Mouse (Mus musculus): ENCODE results near the gene Actl11. TPM values are rescaled to one million over a fixed set of nuclear protein-coding genes. Genes with fewer than 3 reads are reported as not detected.

Gene Actl11
- polyA plus RNA-seq, 1 experiment from 2014 or later = not detected

- 63% methylated on average over 11 of the region's 11 CpGs for WGBS (ENCODE audit: insufficient replicate concordance)
- Histone ChIP-seq H3K9me3 (replicated peaks; ENCODE audit: control insufficient read depth, low read length) (no peaks in the 10 kb centered on the region), H3K4me3 (ENCODE audit: low read depth, low read length) (no peak overlapping the region), H3K36me3 (ENCODE audit: control insufficient read depth, insufficient read depth) (no peaks in the 10 kb centered on the region), H3K27ac (ENCODE audit: low read length) (no peak overlapping the region), H3K9ac (ENCODE audit: low read depth, low read length) (no peak overlapping the region), H3K27me3 (ENCODE audit: control insufficient read depth, insufficient read depth, low read depth, low read length) (peaks cover 39% of the 10 kb centered on the region), H3K4me2 (ENCODE audit: low read depth, low read length) (no peak overlapping the region), H3K4me1 (ENCODE audit: control insufficient read depth, low read depth, low read length) (peaks cover 5% of the 10 kb centered on the region)
- no peak for ATAC-seq (ENCODE audit: low read depth)
These were observed 5.9 kb downstream of the Actl11 start for GRCm38 (mm10) chr9:107934146-107934545.

DNA sequence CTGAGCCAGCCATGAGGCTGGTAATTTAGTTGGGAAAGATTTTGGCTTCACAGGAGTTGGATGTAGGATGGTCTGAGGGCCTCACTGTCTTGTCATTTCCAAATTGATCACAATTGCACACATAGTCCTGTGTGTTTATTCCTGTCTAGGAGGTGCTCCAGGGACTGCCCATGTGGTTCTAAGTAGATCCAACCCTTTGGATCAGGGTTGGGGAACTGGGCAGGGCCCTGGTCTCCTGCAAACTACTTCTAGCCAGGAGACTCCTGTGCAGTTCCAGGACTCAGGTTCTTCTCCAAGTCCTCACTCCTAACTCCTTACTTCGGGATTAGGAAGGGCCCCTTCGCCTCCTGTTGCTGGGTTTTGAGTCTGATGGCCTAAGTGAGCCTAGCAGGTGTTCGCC lies 7.1 kb downstream of the Actl11 start, which contains the start of gene Camkv:
Gene Camkv, plus strand, starts transcription at position 301 of the 400 bp plus-strand sequence.
- Histone ChIP-seq H3K4me2 (ENCODE audit: low read depth, low read length) (peak within 1 kb of the TSS; percentile 51), H3K4me1 (ENCODE audit: control insufficient read depth, low read depth, low read length) (peaks cover 5% of the 10 kb centered on the region), H3K27me3 (ENCODE audit: control insufficient read depth, insufficient read depth, low read depth, low read length) (peaks cover 44% of the 10 kb centered on the region), H3K36me3 (ENCODE audit: control insufficient read depth, insufficient read depth) (no peaks in the 10 kb centered on the region), H3K9ac (ENCODE audit: low read depth, low read length) (no peak within 1 kb of the TSS), H3K27ac (ENCODE audit: low read length) (no peak within 1 kb of the TSS), H3K4me3 (ENCODE audit: low read depth, low read length) (peak within 1 kb of the TSS; percentile 34), H3K9me3 (replicated peaks; ENCODE audit: control insufficient read depth, low read length) (no peaks in the 10 kb centered on the region)
- ATAC-seq (ENCODE audit: low read depth) = no peak
- WGBS (ENCODE audit: insufficient replicate concordance) = 29% methylated on average over 3 of the region's 3 CpGs

GRCm38 (mm10) chr9:107935790-107936214 lies 7.5 kb downstream of the Actl11 start:
- H3K4me3 ChIP-seq (ENCODE audit: low read depth, low read length) = peak overlapping the region; percentile 34
- no peak for ATAC-seq (ENCODE audit: low read depth)
- H3K36me3 ChIP-seq (ENCODE audit: control insufficient read depth, insufficient read depth) = no peaks in the 10 kb centered on the region
- WGBS (ENCODE audit: insufficient replicate concordance) = under 1% methylated on average over 41 of the region's 41 CpGs
- no peak overlapping the region for H3K9ac ChIP-seq (ENCODE audit: low read depth, low read length)
- no peak overlapping the region for H3K27ac ChIP-seq (ENCODE audit: low read length)
- H3K9me3 ChIP-seq (replicated peaks; ENCODE audit: control insufficient read depth, low read length) = no peaks in the 10 kb centered on the region
- peak overlapping the region; percentile 51 for H3K4me2 ChIP-seq (ENCODE audit: low read depth, low read length)
- peaks cover 47% of the 10 kb centered on the region for H3K27me3 ChIP-seq (ENCODE audit: control insufficient read depth, insufficient read depth, low read depth, low read length)
- H3K4me1 ChIP-seq (ENCODE audit: control insufficient read depth, low read depth, low read length) = peaks cover 5% of the 10 kb centered on the region

DNA sequence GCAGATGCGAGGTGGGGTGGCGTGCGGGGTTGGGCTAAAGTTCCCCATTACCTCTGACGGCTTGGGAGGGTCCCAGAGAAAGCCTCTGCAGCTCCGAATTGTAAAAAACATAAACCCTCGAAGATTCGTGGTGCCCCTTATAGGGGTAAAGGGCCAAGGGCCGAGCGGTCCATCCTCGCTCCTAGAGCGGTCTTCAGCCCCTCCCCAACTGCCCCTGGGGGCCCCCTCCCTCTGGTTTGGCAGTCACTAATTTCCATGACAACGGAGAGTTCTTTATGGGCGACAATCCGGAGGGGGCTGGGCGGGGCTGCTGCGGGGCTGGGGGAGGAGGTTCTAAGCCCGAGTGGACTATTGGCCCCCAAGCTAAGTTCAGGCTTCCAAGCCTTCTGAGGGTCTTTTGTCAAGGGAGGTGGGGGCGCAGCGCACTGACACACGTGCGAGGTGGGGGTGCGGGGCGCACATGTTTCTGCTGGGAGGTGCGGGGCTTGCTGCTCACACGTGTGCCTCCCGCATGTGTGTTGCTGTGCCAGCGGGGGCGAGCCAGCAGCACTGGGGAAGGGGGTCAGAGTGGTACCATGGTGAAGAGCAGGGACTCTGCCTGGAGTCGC lies 8.1 kb downstream of the Actl11 start:
- Histone ChIP-seq H3K4me2 (ENCODE audit: low read depth, low read length) (peak overlapping the region; percentile 51), H3K4me3 (ENCODE audit: low read depth, low read length) (peak overlapping the region; percentile 34), H3K36me3 (ENCODE audit: control insufficient read depth, insufficient read depth) (no peaks in the 10 kb centered on the region), H3K27me3 (ENCODE audit: control insufficient read depth, insufficient read depth, low read depth, low read length) (peaks cover 47% of the 10 kb centered on the region), H3K27ac (ENCODE audit: low read length) (no peak overlapping the region), H3K9ac (ENCODE audit: low read depth, low read length) (no peak overlapping the region), H3K4me1 (ENCODE audit: control insufficient read depth, low read depth, low read length) (peaks cover 5% of the 10 kb centered on the region), H3K9me3 (replicated peaks; ENCODE audit: control insufficient read depth, low read length) (no peaks in the 10 kb centered on the region)
- WGBS (ENCODE audit: insufficient replicate concordance) = 5% methylated on average over 29 of the region's 29 CpGs
- no peak for ATAC-seq (ENCODE audit: low read depth)

DNA sequence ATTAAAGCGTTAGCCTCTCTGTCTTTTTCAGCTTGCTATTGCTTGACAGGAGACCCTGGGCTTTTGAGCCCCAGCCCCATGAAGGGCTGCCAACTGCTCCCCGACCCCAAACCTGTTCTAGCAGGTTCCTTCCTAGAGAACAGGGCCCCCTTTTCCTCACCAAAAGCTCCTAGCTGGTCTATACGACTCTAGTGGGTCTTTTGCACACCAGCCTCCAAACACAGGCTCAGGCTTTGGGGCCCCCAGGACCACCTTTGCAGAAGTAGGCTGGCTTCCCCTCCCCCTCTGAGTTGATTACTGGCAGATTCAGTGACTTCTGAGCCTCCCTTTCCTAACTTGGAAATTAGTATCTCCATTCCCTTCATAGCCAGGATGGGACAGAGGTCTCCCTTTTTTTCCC lies 8.6 kb downstream of the Actl11 start:
- ATAC-seq (ENCODE audit: low read depth) = no peak
- 26% methylated on average over 3 of the region's 3 CpGs for WGBS (ENCODE audit: insufficient replicate concordance)
- no peak overlapping the region for H3K4me2 ChIP-seq (ENCODE audit: low read depth, low read length)

DNA sequence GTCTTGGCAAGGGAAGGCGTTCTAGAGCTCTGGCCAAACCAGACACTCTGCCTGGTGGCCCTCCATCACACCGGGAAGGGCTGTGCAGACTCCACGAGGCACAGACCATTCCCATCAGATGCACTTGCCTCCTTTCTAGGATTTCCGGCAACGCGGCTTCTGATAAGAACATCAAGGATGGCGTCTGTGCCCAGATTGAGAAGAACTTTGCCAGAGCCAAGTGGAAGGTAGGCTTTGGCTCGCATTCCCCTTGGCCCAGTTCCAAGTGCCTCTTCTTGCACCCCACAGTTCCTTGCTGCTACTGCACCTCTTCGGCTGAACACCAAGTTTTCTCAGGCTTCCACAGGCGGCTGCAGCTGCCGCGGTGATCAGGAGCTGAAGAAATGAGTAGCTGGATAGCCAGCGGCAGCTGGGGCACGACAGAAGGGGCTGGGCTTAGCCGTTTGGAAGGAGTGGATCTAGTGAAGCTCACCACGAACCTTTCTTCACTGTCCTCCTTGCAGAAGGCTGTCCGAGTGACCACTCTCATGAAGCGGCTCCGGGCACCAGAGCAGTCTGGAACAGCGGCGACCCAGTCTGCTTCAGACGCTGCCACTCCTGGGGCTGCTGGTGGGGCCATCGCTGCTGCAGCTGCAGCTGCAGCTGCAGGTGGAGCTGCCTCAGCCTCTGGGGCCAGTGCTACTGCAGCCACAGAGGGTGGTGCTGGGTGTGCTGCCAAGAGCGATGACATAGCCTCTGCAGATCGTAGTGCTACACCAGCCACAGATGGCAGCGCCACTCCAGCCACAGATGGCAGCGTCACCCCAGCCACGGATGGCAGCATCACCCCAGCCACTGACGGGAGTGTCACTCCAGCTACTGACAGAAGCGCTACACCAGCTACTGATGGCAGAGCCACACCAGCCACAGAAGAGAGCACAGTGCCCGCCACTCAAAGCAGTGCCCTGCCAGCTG lies 19.2 kb downstream of the Actl11 start:
- Histone ChIP-seq H3K9ac (ENCODE audit: low read depth, low read length) (no peak overlapping the region), H3K4me2 (ENCODE audit: low read depth, low read length) (no peak overlapping the region)
- 79% methylated on average over 31 of the region's 31 CpGs for WGBS (ENCODE audit: insufficient replicate concordance)

More for the DNA sequence above, 8.6 kb downstream of the Actl11 start:
- Histone ChIP-seq H3K4me3 (ENCODE audit: low read depth, low read length) (no peak overlapping the region), H3K9me3 (replicated peaks; ENCODE audit: control insufficient read depth, low read length) (no peaks in the 10 kb centered on the region), H3K4me1 (ENCODE audit: control insufficient read depth, low read depth, low read length) (peaks cover 5% of the 10 kb centered on the region), H3K36me3 (ENCODE audit: control insufficient read depth, insufficient read depth) (no peaks in the 10 kb centered on the region), H3K9ac (ENCODE audit: low read depth, low read length) (no peak overlapping the region), H3K27me3 (ENCODE audit: control insufficient read depth, insufficient read depth, low read depth, low read length) (peaks cover 47% of the 10 kb centered on the region), H3K27ac (ENCODE audit: low read length) (no peak overlapping the region)

GRCm38 (mm10) chr9:107949184-107949921 lies 21.1 kb downstream of the Actl11 start:
- peaks cover 24% of the 10 kb centered on the region for H3K4me1 ChIP-seq (ENCODE audit: control insufficient read depth, low read depth, low read length)
- no peak overlapping the region for H3K27ac ChIP-seq (ENCODE audit: low read length)
- H3K27me3 ChIP-seq (ENCODE audit: control insufficient read depth, insufficient read depth, low read depth, low read length) = no peaks in the 10 kb centered on the region
- 65% methylated on average over 13 of the region's 13 CpGs for WGBS (ENCODE audit: insufficient replicate concordance)
- H3K9me3 ChIP-seq (replicated peaks; ENCODE audit: control insufficient read depth, low read length) = no peaks in the 10 kb centered on the region
- no peak for ATAC-seq (ENCODE audit: low read depth)
- H3K4me3 ChIP-seq (ENCODE audit: low read depth, low read length) = no peak overlapping the region
- no peak overlapping the region for H3K9ac ChIP-seq (ENCODE audit: low read depth, low read length)
- H3K4me2 ChIP-seq (ENCODE audit: low read depth, low read length) = no peak overlapping the region
- no peaks in the 10 kb centered on the region for H3K36me3 ChIP-seq (ENCODE audit: control insufficient read depth, insufficient read depth)

More for the DNA sequence above, 19.2 kb downstream of the Actl11 start:
- H3K36me3 ChIP-seq (ENCODE audit: control insufficient read depth, insufficient read depth) = no peaks in the 10 kb centered on the region
- no peaks in the 10 kb centered on the region for H3K9me3 ChIP-seq (replicated peaks; ENCODE audit: control insufficient read depth, low read length)
- no peak overlapping the region for H3K27ac ChIP-seq (ENCODE audit: low read length)
- H3K4me3 ChIP-seq (ENCODE audit: low read depth, low read length) = no peak overlapping the region
- no peaks in the 10 kb centered on the region for H3K27me3 ChIP-seq (ENCODE audit: control insufficient read depth, insufficient read depth, low read depth, low read length)
- peaks cover 19% of the 10 kb centered on the region for H3K4me1 ChIP-seq (ENCODE audit: control insufficient read depth, low read depth, low read length)
- no peak for ATAC-seq (ENCODE audit: low read depth)

- peak within 1 kb of the TSS; percentile 70 for H3K9ac ChIP-seq (ENCODE audit: low read depth, low read length)
- peak within 1 kb of the TSS; percentile 59 for H3K27ac ChIP-seq (ENCODE audit: low read length)
- H3K36me3 ChIP-seq (ENCODE audit: control insufficient read depth, insufficient read depth) = no peaks in the 10 kb centered on the region
- WGBS (ENCODE audit: insufficient replicate concordance) = 79% methylated on average over 10 of the region's 10 CpGs
- H3K4me2 ChIP-seq (ENCODE audit: low read depth, low read length) = peak within 1 kb of the TSS; percentile 69
- ATAC-seq (ENCODE audit: low read depth) = no peak
- no peaks in the 10 kb centered on the region for H3K27me3 ChIP-seq (ENCODE audit: control insufficient read depth, insufficient read depth, low read depth, low read length)
- peak within 1 kb of the TSS; percentile 78 for H3K4me3 ChIP-seq (ENCODE audit: low read depth, low read length)
- peaks cover 24% of the 10 kb centered on the region for H3K4me1 ChIP-seq (ENCODE audit: control insufficient read depth, low read depth, low read length)
- no peaks in the 10 kb centered on the region for H3K9me3 ChIP-seq (replicated peaks; ENCODE audit: control insufficient read depth, low read length)
These were observed 21.6 kb downstream of the Actl11 start, which contains the start of gene Traip for GRCm38 (mm10) chr9:107949922-107950235. Gene Traip, plus strand, starts transcription at chr9:107950136.
